In the genomic region with DNA sequence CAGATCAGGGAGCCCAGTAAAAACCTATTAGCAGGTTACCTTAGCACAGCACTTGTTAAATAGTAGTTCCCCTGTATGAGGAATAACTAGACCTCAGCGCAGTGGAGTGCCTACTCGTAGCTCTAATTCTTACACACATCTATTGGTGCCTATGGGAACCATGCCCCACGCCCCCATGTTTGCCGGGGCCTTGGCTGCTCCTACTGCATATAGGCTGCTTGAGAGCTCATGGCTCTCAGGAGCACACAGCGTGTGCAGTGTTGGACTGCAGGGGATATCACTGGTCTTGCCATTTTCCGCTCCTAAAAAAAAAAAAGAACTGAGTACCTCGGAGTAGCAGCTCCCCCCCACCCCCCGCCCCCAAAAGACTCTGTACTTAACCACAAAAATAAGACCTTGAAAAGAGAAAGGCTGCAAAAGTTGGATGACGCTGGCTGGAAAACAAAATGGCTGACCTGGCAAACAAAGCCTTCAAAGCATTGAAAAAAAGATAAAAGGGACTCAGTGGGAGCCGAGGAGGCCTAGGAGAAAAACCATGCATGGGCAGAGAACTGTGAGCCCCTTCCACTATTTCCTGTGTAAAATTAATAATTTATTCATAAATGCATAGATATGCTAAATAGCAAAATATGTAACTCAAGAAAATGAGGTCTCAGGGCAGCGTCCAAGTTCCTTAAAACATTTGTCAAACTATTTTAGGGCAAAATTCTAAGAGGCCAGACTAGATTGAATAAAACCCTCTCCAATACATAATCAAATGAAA, we compare ENCODE assay signal across 17 mouse cellular contexts.
DNase-seq lines count a peak whose midpoint lies in the region; ATAC-seq and TF ChIP-seq lines count a peak whose summit lies in the region.
"Had no signal": no experiment of that assay in that cellular context is flagged by ENCODE, and none has a peak within 500 bp of the region (broad histone marks: within the 10 kb centered on the region; RNA-seq: fewer than 3 reads in every experiment).

No protein-coding gene starts in this region.

- TF ChIP-seq CTCF in gastrocnemius, adult 2 months (IDR thresholded peaks at IDR 0.05), result no peak
- no peak for TF ChIP-seq CTCF in hindbrain, postnatal 0 days (IDR thresholded peaks at IDR 0.05; ENCODE audit: low read depth)

- H3K36me3 ChIP-seq in embryonic facial prominence, embryonic 12.5 days, result no peaks in the 10 kb centered on the region
- no peaks in the 10 kb centered on the region; the same call in 1 of the 2 replicates for H3K36me3 ChIP-seq in hindbrain, postnatal 0 days (ENCODE audit: insufficient read depth, low read length)
- no peaks in the 10 kb centered on the region for H3K36me3 ChIP-seq in midbrain, embryonic 13.5 days
- no peaks in the 10 kb centered on the region for H3K36me3 ChIP-seq in heart, embryonic 10.5 days
- H3K36me3 ChIP-seq: heart, embryonic 15.5 days; hindbrain, embryonic 15.5 days; liver, embryonic 13.5 days had no signal

- H3K4me3 ChIP-seq in gastrocnemius, adult 2 months, result no peak overlapping the region
- H3K4me3 ChIP-seq in embryonic facial prominence, embryonic 12.5 days, result no peak overlapping the region
- no peak overlapping the region for H3K4me3 ChIP-seq in hindbrain, postnatal 0 days (ENCODE audit: low read length)
- H3K4me3 ChIP-seq in midbrain, embryonic 13.5 days (replicated peaks), result no peak overlapping the region
- H3K4me3 ChIP-seq in heart, embryonic 10.5 days, result no peak overlapping the region
- H3K4me3 ChIP-seq: heart, embryonic 15.5 days; hindbrain, embryonic 15.5 days; liver, embryonic 13.5 days had no signal

- H3K9ac ChIP-seq in embryonic facial prominence, embryonic 12.5 days, result no peak overlapping the region
- H3K9ac ChIP-seq in hindbrain, postnatal 0 days (replicated peaks; ENCODE audit: low read length), result no peak overlapping the region
- H3K9ac ChIP-seq in midbrain, embryonic 13.5 days (replicated peaks), result no peak overlapping the region
- H3K9ac ChIP-seq: heart, embryonic 15.5 days; hindbrain, embryonic 15.5 days; liver, embryonic 13.5 days had no signal

- H3K4me2 ChIP-seq in embryonic facial prominence, embryonic 12.5 days (replicated peaks), result peak overlapping the region; percentile 15; the same call in 1 of the 2 replicates
- no peak overlapping the region for H3K4me2 ChIP-seq in hindbrain, postnatal 0 days (ENCODE audit: low read depth, low read length)
- H3K4me2 ChIP-seq in midbrain, embryonic 13.5 days (replicated peaks), result no peak overlapping the region
- H3K4me2 ChIP-seq: heart, embryonic 15.5 days; hindbrain, embryonic 15.5 days; liver, embryonic 13.5 days had no signal

- no peak for DNase-seq in gastrocnemius, adult 2 months
- no peak for DNase-seq in gastrocnemius, postnatal 4 days (ENCODE audit: low spot score in 2 of 2)
- peak; percentile 7 for DNase-seq in hindbrain, postnatal 0 days (ENCODE audit: low spot score)
- DNase-seq in yolk sac, embryonic 10.5 days (ENCODE audit: low spot score), result no peak
- DNase-seq in heart, embryonic 10.5 days (ENCODE audit: low spot score), result no peak
- DNase-seq in thymus, postnatal 25 days, result no peak
- DNase-seq: adrenal gland, postnatal 25 days; cerebellum, postnatal 14 days; heart, adult 11 months; kidney, adult 9 months; liver, embryonic 13.5 days; right cerebral cortex, adult 18-20 months had no signal

- H3K27me3 ChIP-seq in embryonic facial prominence, embryonic 12.5 days, result no peaks in the 10 kb centered on the region
- no peaks in the 10 kb centered on the region for H3K27me3 ChIP-seq in hindbrain, postnatal 0 days (ENCODE audit: insufficient read depth, low read length)
- no peaks in the 10 kb centered on the region for H3K27me3 ChIP-seq in midbrain, embryonic 13.5 days
- H3K27me3 ChIP-seq in heart, embryonic 10.5 days (ENCODE audit: insufficient read depth, poor library complexity, severe bottlenecking), result no peaks in the 10 kb centered on the region
- H3K27me3 ChIP-seq: heart, embryonic 15.5 days; hindbrain, embryonic 15.5 days; liver, embryonic 13.5 days had no signal

- H3K9me3 ChIP-seq in embryonic facial prominence, embryonic 12.5 days, result no peaks in the 10 kb centered on the region
- H3K9me3 ChIP-seq in hindbrain, postnatal 0 days (ENCODE audit: low read length), result no peaks in the 10 kb centered on the region
- no peaks in the 10 kb centered on the region for H3K9me3 ChIP-seq in midbrain, embryonic 13.5 days
- no peaks in the 10 kb centered on the region for H3K9me3 ChIP-seq in heart, embryonic 10.5 days
- H3K9me3 ChIP-seq: heart, embryonic 15.5 days; hindbrain, embryonic 15.5 days; liver, embryonic 13.5 days had no signal

- H3K4me1 ChIP-seq in embryonic facial prominence, embryonic 12.5 days, result peaks cover 24% of the 10 kb centered on the region; the same call in 1 of the 2 replicates
- H3K4me1 ChIP-seq in hindbrain, postnatal 0 days (ENCODE audit: insufficient read depth, low read length), result no peaks in the 10 kb centered on the region
- H3K4me1 ChIP-seq in midbrain, embryonic 13.5 days (replicated peaks), result peaks cover 10% of the 10 kb centered on the region
- H3K4me1 ChIP-seq in heart, embryonic 10.5 days, result peaks cover 6% of the 10 kb centered on the region; the same call in 1 of the 2 replicates
- H3K4me1 ChIP-seq: heart, embryonic 15.5 days; liver, embryonic 13.5 days had no signal

- intact Hi-C loops in gastrocnemius, adult 2 months (cut with DNase I), result no loop called here

- WGBS in embryonic facial prominence, embryonic 12.5 days, result 65% methylated on average over 11 of the region's 11 CpGs
- 43% methylated on average over 11 of the region's 11 CpGs for WGBS in hindbrain, postnatal 0 days
- 44% methylated on average over 11 of the region's 11 CpGs for WGBS in midbrain, embryonic 13.5 days
- 83% methylated on average over 11 of the region's 11 CpGs for WGBS in heart, embryonic 10.5 days

- no peak for ATAC-seq in embryonic facial prominence, embryonic 12.5 days (ENCODE audit: insufficient number of reproducible peaks, insufficient read depth, low FRiP score, low TSS enrichment)
- ATAC-seq in hindbrain, postnatal 0 days, result peak; percentile 40; the same call in 1 of the 2 replicates
- ATAC-seq in midbrain, embryonic 13.5 days, result peak; percentile 63
- ATAC-seq: activated CD4-positive, CD25-positive, alpha-beta regulatory T cell, adult 4 months had no signal

- H3K27ac ChIP-seq in gastrocnemius, adult 2 months, result 0 out of 2 replicates have a peak overlapping the region, but pooled peaks have one; percentile 16
- peak overlapping the region; percentile 91 for H3K27ac ChIP-seq in embryonic facial prominence, embryonic 12.5 days
- H3K27ac ChIP-seq in hindbrain, postnatal 0 days, result no peak overlapping the region
- H3K27ac ChIP-seq in midbrain, embryonic 13.5 days, result peak overlapping the region; percentile 60; the same call in 1 of the 2 replicates
- no peak overlapping the region for H3K27ac ChIP-seq in heart, embryonic 10.5 days
- H3K27ac ChIP-seq: heart, embryonic 15.5 days; hindbrain, embryonic 15.5 days; liver, embryonic 13.5 days had no signal

Comparison
In these comparisons a context has a peak if more than half of its experiments do, and no peak if none do; other contexts are left out.
1. H3K27ac ChIP-seq: peak in gastrocnemius, adult 2 months (single experiment), embryonic facial prominence, embryonic 12.5 days (single experiment) and midbrain, embryonic 13.5 days (single experiment); none in hindbrain, postnatal 0 days (single experiment) and heart, embryonic 10.5 days (single experiment).